Mouse (Mus musculus): ENCODE data around the gene Gdf10.

DNA sequence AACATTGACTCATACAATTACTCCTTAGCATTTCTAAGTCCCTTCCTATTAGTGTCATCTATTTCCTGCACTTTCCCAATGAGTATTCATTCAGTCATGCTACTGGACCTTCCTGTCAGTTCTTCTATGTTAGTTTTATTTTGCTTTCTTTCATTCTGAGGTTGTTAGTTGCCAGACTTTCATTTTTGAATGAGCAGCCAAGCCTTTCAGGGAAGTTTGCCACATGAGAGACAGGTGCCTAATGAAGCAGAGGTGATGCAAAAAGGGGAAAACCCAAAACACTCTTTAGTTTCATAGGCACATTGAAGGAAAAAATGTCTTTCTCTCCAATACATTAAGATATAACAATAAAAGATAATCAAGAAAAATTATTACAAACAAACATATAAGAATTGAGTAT lies 18.5 kb upstream of the Gdf10 start:
- TF ChIP-seq POLR2A (IDR thresholded peaks at IDR 0.05; ENCODE audit: insufficient read length, low read depth) (no peak), TCF12 (IDR thresholded peaks at IDR 0.05; ENCODE audit: insufficient read depth, poor library complexity, severe bottlenecking) (no peak), POLR2AphosphoS2 (IDR thresholded peaks at IDR 0.05; ENCODE audit: insufficient read length, low read depth) (no peak), CEBPB (IDR thresholded peaks at IDR 0.05; ENCODE audit: insufficient read depth, poor library complexity, severe bottlenecking) (no peak), MAX (IDR thresholded peaks at IDR 0.05; ENCODE audit: low read depth) (no peak), USF1 (IDR thresholded peaks at IDR 0.05; ENCODE audit: low read depth) (no peak), MYOD1 (IDR thresholded peaks at IDR 0.05; ENCODE audit: control insufficient read depth in 1 of 3, insufficient read length in 2 of 3, low read depth in 2 of 3) (no peak), MYOG (IDR thresholded peaks at IDR 0.05; ENCODE audit: control insufficient read depth in 1 of 3, insufficient read depth in 1 of 3, insufficient read length in 2 of 3, low read depth in 2 of 3) (no peak), E2F4 (IDR thresholded peaks at IDR 0.05; ENCODE audit: insufficient read depth) (no peak)
